Mouse (Mus musculus) c-Kit-negative CD71-positive TER-119-positive erythroid progenitor cells, embryonic 14.5 days (primary cell): ENCODE data around the gene 4930449I24Rik.
"Not testable (repeated sequence)": the region's sequence is repeated elsewhere in the genome, so short reads cannot be mapped to it uniquely, and the experiment has no call there.

Source experiments
- DNase-seq: peaks from one replicate; pipeline ENCODE4 v3.0.0-alpha.2; 2013; ENCODE audit warnings: low read depth, low spot score

The 4930449I24Rik gene

GRCm38 (mm10) chr5:146502099-146502498, at the start of gene 4930449I24Rik:
Gene 4930449I24Rik, plus strand, starts transcription at chr5:146502399.
- not testable (repeated sequence) for DNase-seq

- DNase-seq: no peak
These were observed 48.6 kb upstream of the 4930449I24Rik start for GRCm38 (mm10) chr5:146453556-146453955.

GRCm38 (mm10) chr5:146461612-146462011, 40.6 kb upstream of the 4930449I24Rik start:
- no peak for DNase-seq

GRCm38 (mm10) chr5:146466663-146467062, 35.5 kb upstream of the 4930449I24Rik start:
- DNase-seq: no peak

- no peak for DNase-seq
These were observed 33.9 kb upstream of the 4930449I24Rik start for GRCm38 (mm10) chr5:146468311-146468710.

GRCm38 (mm10) chr5:146470821-146471220, 31.4 kb upstream of the 4930449I24Rik start:
- DNase-seq: no peak

GRCm38 (mm10) chr5:146471311-146471710, 30.9 kb upstream of the 4930449I24Rik start:
- DNase-seq: no peak

- no peak for DNase-seq
These were observed 30.4 kb upstream of the 4930449I24Rik start for GRCm38 (mm10) chr5:146471821-146472220.

- peak; percentile 2 for DNase-seq
These were observed 22.6 kb upstream of the 4930449I24Rik start for GRCm38 (mm10) chr5:146479564-146479963.

GRCm38 (mm10) chr5:146481665-146482064, 20.5 kb upstream of the 4930449I24Rik start, which contains the start of gene Gm6408:
Gene Gm6408, plus strand, starts transcription at chr5:146481965.
- not testable (repeated sequence) for DNase-seq

GRCm38 (mm10) chr5:146488959-146489358, 13.2 kb upstream of the 4930449I24Rik start:
- peak; percentile 1 for DNase-seq

GRCm38 (mm10) chr5:146491063-146491462, 11.1 kb upstream of the 4930449I24Rik start, which contains the start of gene Gm6370:
Gene Gm6370, plus strand, starts transcription at chr5:146491363.
- DNase-seq: not testable (repeated sequence)

- not testable (repeated sequence) for DNase-seq
These were observed 11.6 kb downstream of the 4930449I24Rik start, which contains the start of gene Gm3402 for GRCm38 (mm10) chr5:146513823-146514222. Gene Gm3402, plus strand, starts transcription at chr5:146514123.

- not testable (repeated sequence) for DNase-seq
These were observed 23.3 kb downstream of the 4930449I24Rik start, which contains the start of gene Gm3404 for GRCm38 (mm10) chr5:146525501-146525900. Gene Gm3404, plus strand, starts transcription at chr5:146525801.

- not testable (repeated sequence) for DNase-seq
These were observed 35.1 kb downstream of the 4930449I24Rik start, which contains the start of gene Gm3409 for GRCm38 (mm10) chr5:146537347-146537746. Gene Gm3409, plus strand, starts transcription at chr5:146537647.
